Mouse (Mus musculus): Measurements from ENCODE around the gene Evi5l. TPM values are rescaled to one million over a fixed set of nuclear protein-coding genes. Genes with fewer than 3 reads are reported as not detected.

Evi5l gene
- total and polyA plus RNA-seq, 3 experiments, result 4.5 to 10.8 TPM; not detected in 1

DNA sequence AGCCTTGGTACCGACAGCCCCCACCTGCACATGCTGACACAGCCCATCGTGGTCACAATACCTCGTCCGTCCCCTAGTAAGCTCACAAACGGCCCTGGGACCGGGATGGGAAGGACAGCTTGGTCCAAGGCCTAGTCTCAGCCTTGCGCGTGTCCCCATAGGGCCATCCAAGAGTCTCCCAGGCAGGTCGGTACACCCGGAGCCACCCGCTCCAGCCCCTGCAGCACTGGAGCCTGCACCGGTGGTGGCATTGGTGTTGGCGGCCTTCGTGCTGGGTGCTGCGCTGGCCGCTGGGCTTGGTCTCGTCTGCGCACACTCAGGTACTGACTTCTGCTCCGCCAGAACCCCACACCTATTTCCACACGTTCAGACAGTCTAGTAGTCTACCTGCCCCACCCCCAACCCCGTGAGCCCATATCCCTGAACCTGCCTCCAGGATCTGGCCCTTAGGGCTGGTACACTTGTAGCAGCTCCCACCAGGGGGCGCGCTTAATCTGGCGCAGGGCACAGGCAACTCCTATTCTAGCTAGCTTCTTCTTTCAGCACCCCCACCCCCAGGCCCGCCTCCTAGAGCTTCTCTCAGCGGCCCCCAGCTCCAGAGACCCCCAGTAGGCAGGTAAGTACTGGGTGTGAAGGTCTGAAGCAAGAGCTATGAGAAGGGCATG lies 84.1 kb downstream of the Evi5l start (continued):
- 0 out of 2 replicates have a peak, but pooled peaks have one; percentile 20 for TF ChIP-seq CHD2 (IDR thresholded peaks at IDR 0.05; ENCODE audit: low read length)
- TF ChIP-seq E2F4 (IDR thresholded peaks at IDR 0.05; ENCODE audit: borderline replicate concordance, low read depth, low read length), result no peak
- peak; percentile 70 to 95 (median 89) for TF ChIP-seq CTCF (IDR thresholded peaks at IDR 0.05 in 2 of 3, conservative IDR thresholded peaks at IDR 0.05 in 1 of 3; ENCODE audit: control insufficient read depth in 1 of 3, insufficient read depth in 1 of 3, low read depth in 2 of 3, low read length in 3 of 3, poor library complexity in 1 of 3, severe bottlenecking in 1 of 3)

DNA sequence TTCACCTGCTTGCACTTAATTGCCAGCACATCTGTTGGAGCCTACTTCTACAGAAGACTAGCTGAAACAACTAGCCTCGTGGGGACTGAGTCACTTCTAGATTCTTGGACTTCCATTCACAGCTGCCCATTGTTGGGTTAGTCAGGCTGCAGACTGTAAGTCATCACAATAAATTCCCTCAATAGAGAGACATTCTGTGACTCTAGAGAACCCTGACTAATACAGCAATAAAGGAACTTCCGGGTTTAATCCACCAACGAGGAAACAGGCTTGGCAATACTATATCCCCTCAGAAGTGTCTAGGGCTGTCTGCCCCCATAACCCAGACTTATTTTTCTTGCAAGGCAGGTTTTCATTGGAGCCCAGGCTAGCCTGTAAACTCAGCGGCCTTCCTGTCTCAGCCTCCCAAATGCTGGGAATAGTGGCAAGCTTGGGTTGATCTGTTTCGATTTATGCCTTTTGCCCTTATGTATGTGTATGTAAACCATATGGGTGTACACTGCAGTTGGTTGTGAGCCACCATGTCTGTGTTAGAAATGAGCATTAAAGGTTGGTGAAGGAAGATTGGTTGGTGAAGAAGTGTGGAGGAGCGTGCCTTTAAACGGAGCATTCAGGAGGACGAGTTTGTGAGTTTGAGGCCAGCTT lies 85.9 kb downstream of the Evi5l start:
- H3K9me3 ChIP-seq (replicated peaks; ENCODE audit: insufficient read depth, low read length), result no peaks in the 10 kb centered on the region
- H3K79me2 ChIP-seq (ENCODE audit: control insufficient read depth, insufficient read depth, low read length, poor library complexity), result peaks cover 1% of the 10 kb centered on the region
- TF ChIP-seq TCF12 (IDR thresholded peaks at IDR 0.05; ENCODE audit: low read depth, low read length) (no peak), MXI1 (IDR thresholded peaks at IDR 0.05; ENCODE audit: low read depth, low read length) (no peak), POLR2AphosphoS5 (IDR thresholded peaks at IDR 0.05; ENCODE audit: borderline replicate concordance, low read depth, low read length) (no peak), NRF1 (IDR thresholded peaks at IDR 0.05; ENCODE audit: insufficient read depth, low read depth, low read length, poor library complexity, severe bottlenecking) (no peak), ELF1 (IDR thresholded peaks at IDR 0.05; ENCODE audit: low read depth, low read length) (peak; percentile 72), MEF2A (IDR thresholded peaks at IDR 0.05; ENCODE audit: extremely low read depth, insufficient replicate concordance, low read depth, low read length, poor library complexity, severe bottlenecking) (no peak), RAD21 (IDR thresholded peaks at IDR 0.05; ENCODE audit: low read depth, low read length) (no peak), UBTF (IDR thresholded peaks at IDR 0.05; ENCODE audit: borderline replicate concordance, insufficient read depth, low read depth, low read length) (no peak)
- H3K27ac ChIP-seq (ENCODE audit: control insufficient read depth, low read depth, low read length), result peak overlapping the region; percentile 80
- DNase-seq (ENCODE audit: low read depth, low spot score), result peak; percentile 61
- peak overlapping the region; percentile 75 for H3K9ac ChIP-seq (ENCODE audit: control insufficient read depth, low read depth, low read length, poor library complexity, severe bottlenecking)
- H3K36me3 ChIP-seq (ENCODE audit: control insufficient read depth in 1 of 2, insufficient read depth in 2 of 2, low read length in 2 of 2), result peaks cover 0 to 6% of the 10 kb centered on the region in 2 experiments; a peak in 3 of 4 replicates
- H3K4me1 ChIP-seq (ENCODE audit: control insufficient read depth in 1 of 2, insufficient read depth in 2 of 2, low read length in 2 of 2), result peaks cover 0 to 15% of the 10 kb centered on the region in 2 experiments; a peak in 2 of 4 replicates
- H3K4me3 ChIP-seq (ENCODE audit: control insufficient read depth in 1 of 2, insufficient read depth in 1 of 2, low read depth in 2 of 2, low read length in 2 of 2), result peak overlapping the region; percentile 42 to 73
- H3K27me3 ChIP-seq (ENCODE audit: control insufficient read depth in 1 of 2, insufficient read depth in 2 of 2, low read length in 2 of 2), result no peaks in the 10 kb centered on the region

DNA sequence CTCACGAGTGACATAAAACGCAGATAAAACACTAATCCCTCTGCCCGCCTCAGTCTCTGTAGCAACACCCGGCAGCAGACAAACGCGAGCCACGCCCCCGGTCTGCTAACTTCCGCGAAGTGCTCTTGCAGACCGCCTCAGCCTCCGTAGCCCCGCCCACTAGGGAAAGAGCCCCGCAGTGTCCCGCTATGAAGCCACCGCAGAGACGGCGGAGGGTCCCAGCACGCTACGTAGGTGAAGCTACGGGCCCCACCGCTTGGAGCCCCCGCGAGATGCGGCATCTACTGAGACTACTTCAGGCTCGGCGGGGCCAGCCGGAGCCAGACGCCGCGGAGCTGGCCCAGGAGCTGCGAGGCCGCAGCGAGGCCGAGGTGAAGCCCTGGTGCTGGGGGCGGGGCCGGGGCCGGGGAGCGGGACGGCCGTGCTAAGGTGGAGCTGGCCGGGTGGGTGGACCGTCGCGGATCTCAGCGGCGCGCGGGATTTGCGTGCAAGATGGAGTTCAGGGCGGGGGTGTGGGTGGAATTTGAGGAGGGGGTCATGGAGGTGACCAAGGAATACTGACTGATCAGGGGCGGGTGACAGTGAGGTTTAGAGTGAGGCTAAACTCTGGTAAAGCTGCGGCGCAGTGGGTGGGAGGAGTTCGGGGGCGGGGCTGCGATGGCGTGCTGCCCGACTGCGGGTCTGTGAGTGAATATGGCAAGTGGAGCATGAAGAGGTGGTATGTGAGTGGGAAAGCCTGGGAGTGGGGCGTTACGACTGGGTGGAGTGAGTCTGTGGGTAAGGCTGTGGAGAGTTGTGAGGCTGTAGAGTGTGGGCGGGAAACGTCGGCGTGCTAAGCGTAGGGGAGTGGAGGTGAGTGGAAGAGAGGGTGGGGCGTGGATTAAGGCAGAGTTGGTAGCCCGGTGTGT lies 86.8 kb downstream of the Evi5l start, which contains the start of gene Snapc2:
Gene Snapc2 (plus strand): TSS at position 147 of the 908 bp plus-strand sequence.
- Histone ChIP-seq H3K9ac (ENCODE audit: control insufficient read depth, low read depth, low read length, poor library complexity, severe bottlenecking) (peak within 1 kb of the TSS; percentile 95), H3K9me3 (replicated peaks; ENCODE audit: insufficient read depth, low read length) (no peaks in the 10 kb centered on the region), H3K79me2 (ENCODE audit: control insufficient read depth, insufficient read depth, low read length, poor library complexity) (peaks cover 1% of the 10 kb centered on the region), H3K4me3 (ENCODE audit: control insufficient read depth in 1 of 2, insufficient read depth in 1 of 2, low read depth in 2 of 2, low read length in 2 of 2) (peak within 1 kb of the TSS; percentile 73 to 83), H3K4me1 (ENCODE audit: control insufficient read depth in 1 of 2, insufficient read depth in 2 of 2, low read length in 2 of 2) (peaks cover 0 to 15% of the 10 kb centered on the region in 2 experiments; a peak in 2 of 4 replicates), H3K27me3 (ENCODE audit: control insufficient read depth in 1 of 2, insufficient read depth in 2 of 2, low read length in 2 of 2) (no peaks in the 10 kb centered on the region), H3K27ac (ENCODE audit: control insufficient read depth, low read depth, low read length) (peak within 1 kb of the TSS; percentile 80), H3K36me3 (ENCODE audit: control insufficient read depth in 1 of 2, insufficient read depth in 2 of 2, low read length in 2 of 2) (peaks cover 0 to 6% of the 10 kb centered on the region in 2 experiments; a peak in 2 of 4 replicates)
- DNase-seq (ENCODE audit: low read depth, low spot score), result peak; percentile 98
- TF ChIP-seq ELF1 (IDR thresholded peaks at IDR 0.05; ENCODE audit: low read depth, low read length) (peak; percentile 94), NELFE (IDR thresholded peaks at IDR 0.05; ENCODE audit: low read depth, low read length) (peak; percentile 72), POLR2AphosphoS5 (IDR thresholded peaks at IDR 0.05; ENCODE audit: borderline replicate concordance, low read depth, low read length) (no peak), RAD21 (IDR thresholded peaks at IDR 0.05; ENCODE audit: low read depth, low read length) (no peak), ZNF384 (IDR thresholded peaks at IDR 0.05; ENCODE audit: low read depth, low read length) (no peak), ETS1 (IDR thresholded peaks at IDR 0.05; ENCODE audit: low read depth, low read length) (0 out of 2 replicates have a peak, but pooled peaks have one; percentile 33), TCF12 (IDR thresholded peaks at IDR 0.05; ENCODE audit: low read depth, low read length) (peak; percentile 17; the same call in 1 of the 2 replicates), MEF2A (IDR thresholded peaks at IDR 0.05; ENCODE audit: extremely low read depth, insufficient replicate concordance, low read depth, low read length, poor library complexity, severe bottlenecking) (no peak), USF2 (IDR thresholded peaks at IDR 0.05; ENCODE audit: borderline replicate concordance in 1 of 2, insufficient read depth in 1 of 2, low read depth in 1 of 2, low read length in 2 of 2) (no peak), MAX (IDR thresholded peaks at IDR 0.05; ENCODE audit: low read length) (no peak; the same call in 1 of the 2 replicates), USF1 (IDR thresholded peaks at IDR 0.05; ENCODE audit: low read depth, low read length) (no peak), MXI1 (IDR thresholded peaks at IDR 0.05; ENCODE audit: low read depth, low read length) (peak; percentile 87), ZKSCAN1 (IDR thresholded peaks at IDR 0.05; ENCODE audit: low read depth, low read length) (no peak), POLR2A (IDR thresholded peaks at IDR 0.05; ENCODE audit: control insufficient read depth in 1 of 2, insufficient read depth in 1 of 2, low read depth in 1 of 2, low read length in 2 of 2, poor library complexity in 1 of 2) (peak; percentile 57 to 75; a peak in 3 of 4 replicates), SIN3A (IDR thresholded peaks at IDR 0.05; ENCODE audit: low read length) (peak; percentile 97), GATA1 (IDR thresholded peaks at IDR 0.05; ENCODE audit: low read depth, low read length) (no peak), TBP (IDR thresholded peaks at IDR 0.05; ENCODE audit: low read depth, low read length) (0 out of 2 replicates have a peak, but pooled peaks have one; percentile 30)

Data from MEL (cell line).